Mouse (Mus musculus): ENCODE measurements around the gene Gm2075. TPM values are rescaled to one million over a fixed set of nuclear protein-coding genes. Genes with fewer than 3 reads are reported as not detected.
"Not testable (repeated sequence)": the region's sequence is repeated elsewhere in the genome, so short reads cannot be mapped to it uniquely, and the experiment has no call there.

The Gm2075 gene
- polyA plus RNA-seq (2015; fragmentation: Nextera tagmentation; extraction: Ambion mirVana), result not detected in 2 replicates

GRCm38 (mm10) chr12:88011548-88011947 is at the start of gene Gm2075:
TSS of gene Gm2075 (plus strand) at chr12:88011848.
- H3K4me1 ChIP-seq (replicated peaks; ENCODE audit: control insufficient read depth, insufficient read depth, low read length); H3K36me3 ChIP-seq (ENCODE audit: control insufficient read depth, insufficient read depth); H3K4me3 ChIP-seq (replicated peaks; ENCODE audit: low read length); ATAC-seq; H3K27me3 ChIP-seq (replicated peaks; ENCODE audit: control insufficient read depth, insufficient read depth, low read length); H3K27ac ChIP-seq (ENCODE audit: low read length); H3K9me3 ChIP-seq (ENCODE audit: control insufficient read depth, low read length); H3K9ac ChIP-seq (replicated peaks; ENCODE audit: low read depth, low read length); H3K4me2 ChIP-seq (ENCODE audit: low read length): not testable (repeated sequence)
- no CpG with 5 or more reads among the region's 1 CpGs for WGBS

DNA sequence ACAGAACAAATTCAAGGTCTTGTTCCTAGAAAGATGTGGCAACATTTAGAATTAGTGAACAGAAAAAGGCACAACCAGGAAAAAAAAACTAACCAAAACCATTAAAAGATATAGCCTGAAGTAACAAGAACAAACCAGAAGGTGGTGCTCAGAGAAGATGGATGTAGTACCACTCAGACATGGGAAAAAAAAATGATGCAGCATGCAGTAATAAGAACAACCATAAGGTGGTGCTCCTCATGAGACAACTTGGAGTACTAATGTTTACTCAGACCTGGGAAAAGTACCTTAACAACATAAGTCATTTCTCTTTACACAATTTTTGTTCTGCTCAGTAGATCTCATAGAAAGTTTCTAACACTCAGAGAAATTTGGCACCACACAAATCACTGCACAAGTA is 27.6 kb upstream of the Gm2075 start:
- H3K9me3 ChIP-seq (ENCODE audit: control insufficient read depth, low read length), result not testable (repeated sequence)

DNA sequence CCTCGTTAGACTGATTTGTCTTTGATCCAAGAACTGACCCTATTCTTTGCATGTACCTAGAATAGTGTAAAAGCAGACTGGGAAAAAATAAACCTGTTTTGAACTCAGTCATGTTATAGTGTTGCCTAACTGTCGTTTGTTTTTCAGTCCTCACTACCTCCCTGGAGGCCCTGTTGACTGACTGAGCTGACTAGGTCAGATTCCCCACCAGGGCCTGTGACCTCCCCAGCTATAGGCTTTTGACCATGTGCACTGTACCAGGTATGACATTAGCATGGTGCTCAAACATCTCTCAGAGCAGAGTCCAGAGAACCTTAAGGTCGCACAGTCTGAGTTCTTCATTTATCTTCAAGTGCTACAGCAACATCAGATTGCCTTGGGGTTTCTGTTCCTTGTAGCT is 7.5 kb upstream of the Gm2075 start:
- not testable (repeated sequence) for H3K4me2 ChIP-seq (ENCODE audit: low read length); H3K27me3 ChIP-seq (replicated peaks; ENCODE audit: control insufficient read depth, insufficient read depth, low read length); H3K36me3 ChIP-seq (ENCODE audit: control insufficient read depth, insufficient read depth); H3K4me1 ChIP-seq (replicated peaks; ENCODE audit: control insufficient read depth, insufficient read depth, low read length); H3K27ac ChIP-seq (ENCODE audit: low read length); H3K9me3 ChIP-seq (ENCODE audit: control insufficient read depth, low read length); H3K9ac ChIP-seq (replicated peaks; ENCODE audit: low read depth, low read length); ATAC-seq; H3K4me3 ChIP-seq (replicated peaks; ENCODE audit: low read length)
- WGBS, result 75% methylated on average over 3 of the region's 3 CpGs

More for the DNA sequence above, 27.6 kb upstream of the Gm2075 start:
- not testable (repeated sequence) for H3K36me3 ChIP-seq (ENCODE audit: control insufficient read depth, insufficient read depth); H3K4me3 ChIP-seq (replicated peaks; ENCODE audit: low read length); H3K9ac ChIP-seq (replicated peaks; ENCODE audit: low read depth, low read length); H3K27ac ChIP-seq (ENCODE audit: low read length); H3K27me3 ChIP-seq (replicated peaks; ENCODE audit: control insufficient read depth, insufficient read depth, low read length); H3K4me1 ChIP-seq (replicated peaks; ENCODE audit: control insufficient read depth, insufficient read depth, low read length); H3K4me2 ChIP-seq (ENCODE audit: low read length); ATAC-seq

DNA sequence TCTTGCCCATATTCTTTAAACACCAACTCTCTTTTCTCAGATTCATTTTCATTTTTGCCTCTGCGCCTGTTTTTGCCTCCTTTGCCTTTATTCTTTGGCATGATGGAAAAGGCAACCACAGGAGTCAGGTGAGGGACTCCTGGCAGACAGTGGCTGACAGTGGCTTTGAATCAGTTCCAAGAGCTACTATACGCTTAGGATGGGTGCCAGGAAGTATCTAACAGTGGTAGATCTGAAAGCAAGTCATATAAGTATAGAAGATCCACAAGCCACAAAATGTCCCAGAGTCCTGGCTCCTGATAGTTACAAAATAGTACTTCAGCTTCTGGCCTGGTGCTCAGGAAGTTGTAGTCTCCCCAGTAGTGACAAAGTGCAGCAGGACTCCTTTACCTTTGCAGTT is 7.0 kb downstream of the Gm2075 start, which contains the start of gene Gm6803:
TSS of gene Gm6803 (minus strand) at position 101 of the 400 bp plus-strand sequence.
- not testable (repeated sequence) for H3K27me3 ChIP-seq (replicated peaks; ENCODE audit: control insufficient read depth, insufficient read depth, low read length); H3K4me2 ChIP-seq (ENCODE audit: low read length); H3K4me3 ChIP-seq (replicated peaks; ENCODE audit: low read length); ATAC-seq; H3K9ac ChIP-seq (replicated peaks; ENCODE audit: low read depth, low read length); H3K27ac ChIP-seq (ENCODE audit: low read length); H3K36me3 ChIP-seq (ENCODE audit: control insufficient read depth, insufficient read depth); H3K4me1 ChIP-seq (replicated peaks; ENCODE audit: control insufficient read depth, insufficient read depth, low read length); H3K9me3 ChIP-seq (ENCODE audit: control insufficient read depth, low read length)
- WGBS, result 73% methylated on average over 2 of the region's 2 CpGs

GRCm38 (mm10) chr12:88026704-88027103 is 15.1 kb downstream of the Gm2075 start, which contains the start of gene Gm2056:
TSS of gene Gm2056 (plus strand) at chr12:88027004.
- H3K9ac ChIP-seq (replicated peaks; ENCODE audit: low read depth, low read length); H3K27ac ChIP-seq (ENCODE audit: low read length); H3K4me3 ChIP-seq (replicated peaks; ENCODE audit: low read length); H3K36me3 ChIP-seq (ENCODE audit: control insufficient read depth, insufficient read depth); H3K27me3 ChIP-seq (replicated peaks; ENCODE audit: control insufficient read depth, insufficient read depth, low read length); H3K9me3 ChIP-seq (ENCODE audit: control insufficient read depth, low read length); ATAC-seq; H3K4me2 ChIP-seq (ENCODE audit: low read length); H3K4me1 ChIP-seq (replicated peaks; ENCODE audit: control insufficient read depth, insufficient read depth, low read length): not testable (repeated sequence)
- 91% methylated on average over 1 of the region's 1 CpGs for WGBS

GRCm38 (mm10) chr12:88032250-88032649 is 20.6 kb downstream of the Gm2075 start:
- not testable (repeated sequence) for H3K9ac ChIP-seq (replicated peaks; ENCODE audit: low read depth, low read length); H3K9me3 ChIP-seq (ENCODE audit: control insufficient read depth, low read length); H3K27me3 ChIP-seq (replicated peaks; ENCODE audit: control insufficient read depth, insufficient read depth, low read length); H3K27ac ChIP-seq (ENCODE audit: low read length); H3K4me2 ChIP-seq (ENCODE audit: low read length); H3K4me3 ChIP-seq (replicated peaks; ENCODE audit: low read length); H3K4me1 ChIP-seq (replicated peaks; ENCODE audit: control insufficient read depth, insufficient read depth, low read length); ATAC-seq; H3K36me3 ChIP-seq (ENCODE audit: control insufficient read depth, insufficient read depth)
- WGBS, result 92% methylated on average over 5 of the region's 5 CpGs

DNA sequence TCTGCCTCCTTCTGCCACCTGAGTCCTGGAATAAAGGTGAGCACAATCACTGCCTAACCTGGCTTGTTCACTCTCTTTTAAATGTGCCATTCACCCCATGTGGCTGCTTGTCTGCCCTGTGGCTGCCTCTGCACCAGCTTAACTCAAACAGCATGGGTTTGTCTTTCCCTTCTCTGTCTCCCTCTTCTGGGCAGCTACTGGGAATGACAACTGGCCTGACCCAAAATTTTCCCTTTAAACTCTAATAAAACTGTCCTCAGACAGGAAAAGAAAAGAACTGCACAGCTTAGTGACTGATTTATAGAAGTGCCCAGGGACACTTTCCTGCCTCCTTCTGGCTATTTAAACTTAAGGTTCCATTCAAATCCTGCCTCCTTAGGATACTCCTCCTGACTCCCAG is 27.4 kb downstream of the Gm2075 start:
- H3K27ac ChIP-seq (ENCODE audit: low read length); H3K9ac ChIP-seq (replicated peaks; ENCODE audit: low read depth, low read length); H3K9me3 ChIP-seq (ENCODE audit: control insufficient read depth, low read length); H3K4me1 ChIP-seq (replicated peaks; ENCODE audit: control insufficient read depth, insufficient read depth, low read length); H3K4me3 ChIP-seq (replicated peaks; ENCODE audit: low read length); ATAC-seq; H3K27me3 ChIP-seq (replicated peaks; ENCODE audit: control insufficient read depth, insufficient read depth, low read length); H3K4me2 ChIP-seq (ENCODE audit: low read length); H3K36me3 ChIP-seq (ENCODE audit: control insufficient read depth, insufficient read depth): not testable (repeated sequence)

- not testable (repeated sequence) for ATAC-seq; H3K36me3 ChIP-seq (ENCODE audit: control insufficient read depth, insufficient read depth); H3K4me1 ChIP-seq (replicated peaks; ENCODE audit: control insufficient read depth, insufficient read depth, low read length); H3K9ac ChIP-seq (replicated peaks; ENCODE audit: low read depth, low read length); H3K4me3 ChIP-seq (replicated peaks; ENCODE audit: low read length); H3K4me2 ChIP-seq (ENCODE audit: low read length); H3K9me3 ChIP-seq (ENCODE audit: control insufficient read depth, low read length); H3K27me3 ChIP-seq (replicated peaks; ENCODE audit: control insufficient read depth, insufficient read depth, low read length); H3K27ac ChIP-seq (ENCODE audit: low read length)
- 94% methylated on average over 1 of the region's 1 CpGs for WGBS
Measured at GRCm38 (mm10) chr12:88039703-88040102, 28.1 kb downstream of the Gm2075 start.

- H3K9me3 ChIP-seq (ENCODE audit: control insufficient read depth, low read length); H3K36me3 ChIP-seq (ENCODE audit: control insufficient read depth, insufficient read depth); H3K27ac ChIP-seq (ENCODE audit: low read length); ATAC-seq; H3K27me3 ChIP-seq (replicated peaks; ENCODE audit: control insufficient read depth, insufficient read depth, low read length); H3K4me3 ChIP-seq (replicated peaks; ENCODE audit: low read length); H3K4me1 ChIP-seq (replicated peaks; ENCODE audit: control insufficient read depth, insufficient read depth, low read length); H3K9ac ChIP-seq (replicated peaks; ENCODE audit: low read depth, low read length); H3K4me2 ChIP-seq (ENCODE audit: low read length): not testable (repeated sequence)
- 55% methylated on average over 1 of the region's 1 CpGs for whole genome bisulfite sequencing
Measured at GRCm38 (mm10) chr12:88045226-88045625, 33.6 kb downstream of the Gm2075 start.

Data from forebrain, embryonic 16.5 days (tissue).